Mouse (Mus musculus) gastrocnemius, postnatal 14 days (tissue): ENCODE data around the gene Hist1h2bb. TPM values are rescaled to one million over a fixed set of nuclear protein-coding genes. Genes with fewer than 3 reads are reported as not detected.
"Not testable (repeated sequence)": the region's sequence is repeated elsewhere in the genome, so short reads cannot be mapped to it uniquely, and the experiment has no call there.

ENCODE experiments used
- DNase-seq: peaks from one replicate; pipeline ENCODE4 v3.0.0; 2021; ENCODE audit warnings: mixed read lengths
- intact Hi-C: fragments of 180-260 bp; cut with DNase I; formaldehyde crosslinking; loops from one replicate; pipeline ENCODE4 v1.15.1; 2025; ENCODE audit warnings: low total_unique reads
- total RNA-seq, 2 experiments: library from RNA; stranded (reverse); gene quantifications; 2 replicates each; pipeline ENCODE4 v1.2.3; 2021

Gene Hist1h2bb
- total RNA-seq, 2 experiments from 2014 or later: 42.8 to 44.6 TPM

DNA sequence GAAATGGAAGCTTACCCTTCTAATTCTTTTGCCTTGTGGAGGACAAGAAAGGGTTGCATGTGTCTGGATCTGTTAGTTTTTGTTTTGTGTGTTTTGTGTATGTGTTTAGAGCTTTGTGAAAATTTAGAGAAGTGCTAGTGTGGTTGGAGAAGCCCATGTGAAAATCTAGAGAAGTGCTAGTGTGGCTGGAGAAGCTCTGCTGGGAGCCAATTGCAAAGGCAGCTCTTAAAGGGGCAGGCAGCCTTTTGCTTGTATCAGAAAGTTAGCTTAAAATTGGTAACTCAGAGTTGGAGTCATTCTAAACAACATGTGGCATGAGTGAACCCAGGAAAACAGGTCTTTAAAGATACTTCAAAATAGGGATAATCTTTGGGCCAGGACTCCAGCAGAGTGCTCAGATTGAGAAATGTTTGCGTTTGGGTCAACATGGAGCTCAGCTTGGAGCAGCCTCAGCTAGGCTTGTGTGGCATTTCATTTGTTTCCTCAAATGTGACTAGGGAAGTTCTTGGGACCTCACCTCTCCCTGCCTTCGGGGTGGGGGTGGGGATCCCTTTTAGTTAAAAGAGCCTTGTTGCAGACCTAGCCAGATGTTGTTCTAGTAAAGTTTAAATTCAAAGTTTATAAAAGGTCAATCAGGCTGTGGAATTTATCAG, 28.8 kb upstream of the Hist1h2bb start:
- intact Hi-C loops, DNase-seq: not testable (repeated sequence)

DNA sequence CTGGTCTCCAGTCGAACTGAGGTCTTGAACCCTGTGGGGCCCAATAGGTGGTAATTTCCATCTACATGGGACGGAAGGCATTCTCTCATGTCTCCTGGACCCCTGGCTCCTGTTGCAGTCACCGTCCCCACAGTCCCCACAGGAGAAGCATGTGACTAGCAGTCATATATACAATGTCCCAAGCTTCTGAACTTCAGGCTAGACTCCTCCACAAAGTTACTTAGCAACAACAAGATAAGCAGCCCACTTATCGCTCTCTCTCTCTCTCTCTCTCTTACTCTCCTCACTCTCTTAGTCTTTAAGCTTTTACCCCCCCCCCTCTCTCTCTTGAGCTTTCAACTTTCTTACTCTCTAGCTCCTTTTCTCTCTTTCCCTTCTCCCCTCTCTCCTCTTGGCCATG, 22.3 kb upstream of the Hist1h2bb start:
- intact Hi-C loops: no loop called here
- DNase-seq: no peak

DNA sequence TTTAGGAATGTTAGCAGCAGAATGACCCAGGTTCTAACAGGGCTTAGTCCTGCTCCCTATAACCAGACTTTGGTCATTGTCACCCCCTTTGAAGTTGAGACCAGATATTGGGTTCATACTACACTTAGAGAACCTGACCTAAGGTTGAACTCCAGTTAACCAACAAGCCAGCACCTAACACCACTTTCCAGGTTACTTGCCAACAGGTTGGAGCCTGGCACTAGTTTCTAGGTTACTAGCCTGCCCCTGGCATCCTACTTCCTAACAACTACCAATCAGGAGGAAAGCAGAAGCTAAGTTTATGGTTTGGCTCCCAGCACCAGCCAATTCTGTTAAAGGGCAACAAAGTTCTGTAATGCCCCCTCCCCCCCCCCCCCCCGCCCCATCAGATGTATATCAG, 21.3 kb upstream of the Hist1h2bb start:
- no peak for DNase-seq
- intact Hi-C loops: no loop called here

DNA sequence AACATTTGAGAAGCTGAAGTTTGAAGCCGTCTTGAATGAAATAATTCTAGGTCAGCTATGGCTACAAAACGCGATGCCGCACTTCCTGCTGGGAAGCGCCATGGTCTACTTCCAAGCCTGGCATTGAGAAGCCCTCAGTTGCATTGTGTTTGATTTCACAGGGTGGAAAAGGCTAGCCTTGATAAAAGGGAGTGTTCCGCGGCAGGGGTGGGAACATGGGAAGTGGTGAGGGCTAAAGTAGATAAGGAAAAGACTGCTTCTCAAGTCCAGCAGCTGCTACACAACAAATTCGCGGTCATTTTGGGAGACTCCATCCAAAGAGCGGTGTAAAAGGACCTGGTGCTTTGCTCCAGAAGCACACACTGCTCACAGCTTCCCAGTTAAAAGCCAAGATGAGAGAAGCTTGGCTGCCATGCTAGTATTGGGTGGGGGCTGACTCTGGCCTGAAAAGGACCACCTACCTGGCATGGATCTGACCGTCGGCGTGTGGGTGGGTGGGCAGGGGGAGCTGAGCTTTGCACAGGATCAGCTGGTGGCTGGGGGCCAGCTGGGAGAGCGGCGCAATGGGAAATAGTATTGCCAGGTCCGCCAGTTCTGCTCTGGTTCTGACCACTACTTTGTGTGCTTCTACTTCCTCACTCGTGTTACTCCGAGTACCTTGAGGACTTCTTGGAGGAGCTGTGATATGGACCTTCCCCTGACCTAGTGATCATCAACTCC, 17.9 kb upstream of the Hist1h2bb start:
- DNase-seq: no peak
- intact Hi-C loops: no loop called here

DNA sequence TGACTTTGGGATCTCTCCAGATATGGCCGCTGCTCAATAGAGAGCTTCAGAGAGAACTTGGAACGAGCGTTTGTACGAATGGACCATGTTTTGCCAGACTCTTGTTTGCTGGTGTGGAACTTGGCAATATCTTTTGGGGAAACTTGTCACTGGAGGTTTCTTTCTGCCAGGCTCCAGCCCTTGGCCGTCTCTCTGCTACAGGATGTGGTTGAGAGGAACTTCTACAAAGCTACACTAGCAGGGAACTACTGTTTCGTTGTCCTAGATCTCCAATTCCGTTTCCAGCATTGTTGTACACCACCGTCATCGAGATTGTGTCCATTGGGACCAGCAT, 17.4 kb upstream of the Hist1h2bb start:
- no peak for DNase-seq
- intact Hi-C loops: no loop called here

DNA sequence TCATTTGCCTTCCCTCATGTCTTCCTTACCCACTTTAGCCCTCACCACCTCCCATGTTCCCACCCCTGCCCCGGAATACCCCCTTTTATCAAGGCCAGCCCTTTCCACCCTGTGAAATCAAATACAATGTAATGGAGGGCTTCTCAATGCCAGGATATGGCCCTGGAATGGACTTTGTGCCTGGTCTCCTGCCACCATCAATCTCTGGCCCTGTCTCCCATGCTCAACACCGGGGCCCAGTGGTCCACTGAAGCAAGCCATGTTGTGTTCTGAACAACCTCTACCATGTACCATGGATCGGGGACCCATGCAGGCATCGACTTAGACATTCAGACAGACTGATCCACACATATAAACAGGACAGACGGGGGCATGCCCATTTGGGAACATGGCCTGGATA, 16.8 kb upstream of the Hist1h2bb start:
- intact Hi-C loops: no loop called here
- no peak for DNase-seq

DNA sequence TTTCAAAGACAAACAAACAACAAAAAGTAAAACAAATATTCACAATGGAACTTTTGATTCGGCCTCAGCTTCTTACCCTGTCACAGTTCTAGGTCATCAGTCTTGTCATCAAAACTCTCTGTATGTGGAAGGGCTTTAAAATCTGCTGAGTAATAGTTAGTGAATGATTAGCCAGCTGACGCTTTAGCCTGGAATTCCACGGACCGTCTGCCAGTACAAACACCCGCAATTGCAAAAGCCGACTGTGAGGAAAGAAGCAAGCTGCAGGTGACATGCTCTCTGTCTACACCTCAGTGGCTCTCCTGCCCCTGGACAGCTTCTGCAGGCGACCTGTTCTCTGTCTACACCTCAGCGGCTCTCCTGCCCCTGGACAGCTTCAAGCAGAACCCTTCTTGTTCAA, 16.1 kb upstream of the Hist1h2bb start:
- intact Hi-C loops: no loop called here
- DNase-seq: no peak

DNA sequence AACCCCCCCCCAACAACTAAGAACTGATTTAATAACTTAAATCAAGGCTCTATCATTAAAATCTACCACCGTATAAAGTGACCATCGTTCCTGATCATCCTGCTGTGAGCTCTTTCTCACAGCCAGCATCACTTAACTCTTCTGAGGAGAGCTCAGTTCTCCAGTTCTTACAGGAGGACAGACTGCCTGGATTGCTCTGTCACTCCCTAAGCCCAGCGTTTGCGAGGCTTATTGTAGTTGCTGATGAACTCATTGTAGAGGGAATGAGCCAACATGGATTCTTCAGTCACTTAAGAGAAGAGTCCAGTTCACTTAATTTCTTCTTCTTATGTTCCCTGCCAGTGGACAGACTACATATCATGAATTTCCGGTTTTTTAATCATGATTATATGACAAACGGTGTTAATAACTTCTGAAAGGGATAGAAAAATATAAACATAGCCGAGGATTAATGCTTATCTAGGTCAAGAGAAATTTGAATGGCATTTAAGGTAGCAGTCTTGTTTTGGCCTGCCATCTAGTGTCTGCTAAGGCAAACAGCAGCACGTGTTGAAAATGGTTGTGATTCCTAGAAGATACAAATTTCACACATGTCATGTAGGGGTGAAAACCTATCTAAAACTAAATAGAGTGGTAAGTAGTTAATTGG, 14.3 kb upstream of the Hist1h2bb start:
- no peak for DNase-seq
- intact Hi-C loops: loop anchor here (2.0 kb wide), 1 partner anchor 31 kb away; no protein-coding TSS in a partner anchor

DNA sequence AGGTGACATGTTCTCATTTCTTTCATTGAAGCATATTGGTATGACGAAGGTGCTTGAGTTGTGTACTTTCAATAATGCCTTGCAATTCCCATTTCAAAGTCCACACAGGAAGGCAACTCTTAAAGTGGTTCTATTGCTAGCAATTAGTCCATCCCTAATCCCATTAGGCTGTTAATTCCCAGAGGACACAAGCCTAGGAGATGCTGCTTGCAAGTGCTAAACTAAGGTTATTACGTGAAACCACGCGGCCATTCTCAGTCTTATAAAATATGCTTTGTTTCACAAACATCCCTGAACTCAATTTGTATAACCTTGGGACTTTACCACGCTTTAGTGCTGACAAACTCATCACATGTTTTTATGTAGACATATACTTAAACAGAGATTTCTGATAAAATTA, 9.4 kb upstream of the Hist1h2bb start:
- intact Hi-C loops: no loop called here
- DNase-seq: no peak

DNA sequence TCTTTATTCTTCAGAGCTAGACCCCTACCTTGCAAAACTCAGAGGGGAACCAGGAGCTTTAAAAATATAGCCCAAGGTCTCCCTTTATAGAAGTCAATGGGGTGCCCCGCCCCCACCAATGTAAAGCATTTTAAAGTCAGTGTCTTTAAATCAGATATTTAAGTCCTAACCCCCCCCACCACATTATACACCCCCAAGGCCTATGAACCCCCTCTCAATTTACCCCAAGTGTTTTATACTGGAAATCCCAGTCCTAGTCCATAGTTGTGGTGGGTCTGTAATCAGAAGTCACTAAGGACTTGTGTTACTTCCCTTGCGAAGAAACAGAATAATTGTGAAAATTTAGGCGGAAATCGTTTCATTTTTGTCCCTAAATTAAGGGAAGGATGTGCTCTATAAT, 8.5 kb upstream of the Hist1h2bb start:
- intact Hi-C loops: no loop called here
- no peak for DNase-seq

DNA sequence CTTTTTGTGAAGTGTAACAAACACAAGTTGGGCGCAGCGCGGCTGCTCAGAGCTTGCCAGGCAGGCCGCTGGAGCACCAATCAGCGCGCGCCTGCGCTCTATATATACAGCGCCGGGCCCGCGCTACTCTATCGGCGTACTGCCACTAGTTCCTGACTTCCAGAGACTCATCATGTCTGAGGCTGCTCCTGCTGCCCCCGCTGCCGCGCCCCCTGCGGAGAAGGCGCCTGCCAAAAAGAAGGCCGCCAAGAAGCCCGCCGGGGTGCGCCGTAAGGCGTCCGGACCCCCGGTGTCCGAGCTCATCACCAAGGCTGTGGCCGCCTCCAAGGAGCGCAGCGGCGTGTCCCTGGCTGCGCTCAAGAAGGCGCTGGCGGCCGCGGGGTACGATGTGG, 7.9 kb upstream of the Hist1h2bb start, which contains the start of gene Hist1h1c:
Gene Hist1h1c, plus strand, starts transcription at position 132 of the 392 bp plus-strand sequence.
- intact Hi-C loops: no loop called here

DNA sequence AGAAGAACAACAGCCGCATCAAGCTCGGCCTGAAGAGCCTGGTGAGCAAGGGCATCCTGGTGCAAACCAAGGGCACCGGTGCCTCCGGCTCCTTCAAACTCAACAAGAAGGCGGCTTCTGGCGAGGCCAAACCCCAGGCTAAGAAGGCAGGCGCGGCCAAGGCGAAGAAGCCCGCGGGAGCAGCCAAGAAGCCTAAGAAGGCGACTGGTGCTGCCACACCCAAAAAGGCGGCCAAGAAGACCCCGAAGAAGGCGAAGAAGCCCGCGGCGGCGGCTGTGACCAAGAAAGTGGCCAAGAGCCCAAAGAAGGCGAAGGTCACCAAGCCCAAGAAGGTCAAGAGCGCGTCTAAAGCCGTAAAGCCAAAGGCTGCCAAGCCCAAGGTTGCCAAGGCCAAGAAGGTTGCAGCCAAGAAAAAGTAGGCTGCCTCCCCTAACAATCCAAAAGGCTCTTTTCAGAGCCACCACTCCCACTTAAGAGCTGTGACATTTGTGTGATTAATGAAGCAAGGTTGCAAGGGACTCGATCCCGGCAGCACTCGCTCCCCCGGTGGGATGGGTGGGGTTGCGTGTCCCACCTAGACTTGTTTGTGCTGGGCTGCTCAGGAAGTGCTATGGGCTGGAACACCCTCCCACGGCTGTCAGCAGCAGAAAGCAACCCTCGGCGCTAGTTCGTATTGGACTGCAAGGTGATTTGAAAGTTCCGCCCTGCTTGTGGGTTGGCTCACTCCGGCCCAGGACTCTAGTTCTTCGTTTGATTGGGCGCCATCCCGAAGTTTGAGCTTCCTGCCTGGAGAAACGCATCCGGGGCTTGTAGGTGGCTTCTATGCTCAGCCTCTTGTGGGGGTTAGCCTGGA, 7.2 kb upstream of the Hist1h2bb start:
- intact Hi-C loops: no loop called here
- peak; percentile 91 for DNase-seq

More for the DNA sequence above, 7.9 kb upstream of the Hist1h2bb start, which contains the start of gene Hist1h1c:
- peak; percentile 86 for DNase-seq

DNA sequence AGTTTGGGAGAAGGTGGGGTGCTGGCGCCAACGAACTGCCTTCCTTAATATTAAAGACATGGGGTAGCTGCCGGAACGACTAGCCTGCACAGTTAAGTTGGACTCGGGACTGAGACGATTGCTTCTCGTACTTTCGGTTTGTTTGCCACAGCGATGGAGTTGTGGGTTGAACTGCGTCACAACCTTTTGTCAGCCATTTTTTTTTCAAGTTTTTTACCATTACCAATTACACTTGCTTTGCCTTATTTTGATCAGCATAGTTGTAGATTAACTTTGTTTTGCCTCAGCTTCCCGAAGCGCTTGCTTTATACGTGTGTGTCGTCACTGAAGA, 6.6 kb upstream of the Hist1h2bb start:
- intact Hi-C loops: no loop called here
- DNase-seq: no peak

DNA sequence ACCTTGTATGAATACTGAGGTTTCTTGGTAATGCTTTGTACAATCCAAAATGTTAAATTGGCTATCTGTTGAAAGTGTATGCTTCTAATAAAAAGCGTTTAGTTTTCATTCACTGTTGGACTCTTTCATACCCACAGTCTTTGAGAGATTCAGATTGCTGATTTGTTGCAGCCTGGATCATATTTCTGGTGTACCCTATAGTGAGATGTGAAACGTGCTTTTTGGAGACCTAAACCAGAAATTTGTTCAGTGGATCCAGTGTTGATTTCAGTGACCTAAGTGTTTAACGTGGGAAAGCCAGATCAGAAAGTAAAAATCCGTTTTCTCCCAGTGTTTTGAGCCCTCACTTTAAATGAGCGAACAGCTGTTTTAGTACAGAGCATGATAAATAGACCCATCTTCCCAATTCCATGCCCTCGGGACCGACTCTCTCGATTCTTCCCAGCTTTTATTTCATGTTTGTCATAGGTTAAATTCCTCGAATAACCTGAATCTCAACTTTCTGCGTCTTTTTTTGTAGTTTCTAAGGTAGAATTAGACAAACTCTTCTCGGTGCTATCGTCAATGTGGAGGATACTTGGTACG, 6.2 kb upstream of the Hist1h2bb start:
- intact Hi-C loops: no loop called here

DNA sequence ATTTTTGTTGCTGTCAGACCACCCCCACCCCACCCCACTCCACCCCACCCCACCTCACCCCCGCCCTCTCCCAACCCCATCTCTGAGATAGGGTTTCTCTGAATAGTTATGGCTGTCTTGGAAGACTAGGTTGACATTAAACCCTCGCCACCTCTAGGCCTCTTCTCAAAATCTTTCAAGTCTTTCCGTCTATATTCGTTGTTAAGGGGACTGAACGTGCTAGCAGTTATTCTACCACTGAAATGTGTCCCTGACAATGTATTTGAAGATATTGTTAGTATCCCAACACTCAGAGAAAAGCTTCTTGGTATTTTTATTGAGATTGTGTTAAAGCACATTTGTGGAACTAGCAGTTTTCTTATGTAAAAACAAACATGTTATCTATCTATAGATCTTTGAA, 5.6 kb upstream of the Hist1h2bb start:
- DNase-seq: no peak
- intact Hi-C loops: no loop called here

More for the DNA sequence above, 6.2 kb upstream of the Hist1h2bb start:
- no peak for DNase-seq

DNA sequence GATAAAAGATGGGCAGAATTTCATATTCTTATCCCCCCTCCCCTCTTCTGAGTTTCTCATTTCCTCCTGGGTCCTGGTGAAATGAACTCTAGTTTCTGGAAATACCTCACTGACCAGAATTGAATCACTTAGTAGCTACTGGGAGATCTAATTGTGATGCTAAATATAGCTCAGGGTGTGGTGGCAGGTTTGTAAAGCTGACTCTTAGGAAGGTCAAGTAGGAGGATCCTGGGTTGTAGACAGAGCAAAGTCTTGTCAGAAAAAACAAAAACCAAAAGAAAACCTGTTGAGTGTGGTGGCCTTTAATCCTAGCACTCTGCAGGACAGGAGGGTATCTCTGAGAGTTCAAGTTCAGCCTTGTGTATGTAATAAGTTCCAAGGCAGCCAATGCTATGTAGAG, 4.5 kb upstream of the Hist1h2bb start:
- no peak for DNase-seq

DNA sequence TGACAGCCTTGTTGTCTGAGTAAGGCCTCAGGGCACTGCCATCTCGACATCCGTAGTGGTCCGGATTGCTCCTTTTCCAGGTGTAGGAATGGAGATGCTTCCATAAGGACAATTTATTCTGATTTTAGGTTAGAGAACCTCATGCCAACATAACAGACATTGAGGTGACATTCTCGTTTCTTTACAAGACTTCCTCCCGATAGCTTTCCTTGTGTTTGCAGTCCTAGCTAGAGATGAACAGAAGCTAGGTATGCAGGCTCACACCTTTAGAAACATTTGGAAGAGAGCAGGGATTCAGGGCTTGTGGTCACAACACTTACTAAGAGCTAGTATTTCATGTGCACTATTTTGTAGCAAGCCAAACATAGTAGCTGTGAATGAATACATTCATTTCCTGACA, 3.3 kb upstream of the Hist1h2bb start:
- intact Hi-C loops: no loop called here
- no peak for DNase-seq

More for the DNA sequence above, 4.5 kb upstream of the Hist1h2bb start:
- intact Hi-C loops: no loop called here

DNA sequence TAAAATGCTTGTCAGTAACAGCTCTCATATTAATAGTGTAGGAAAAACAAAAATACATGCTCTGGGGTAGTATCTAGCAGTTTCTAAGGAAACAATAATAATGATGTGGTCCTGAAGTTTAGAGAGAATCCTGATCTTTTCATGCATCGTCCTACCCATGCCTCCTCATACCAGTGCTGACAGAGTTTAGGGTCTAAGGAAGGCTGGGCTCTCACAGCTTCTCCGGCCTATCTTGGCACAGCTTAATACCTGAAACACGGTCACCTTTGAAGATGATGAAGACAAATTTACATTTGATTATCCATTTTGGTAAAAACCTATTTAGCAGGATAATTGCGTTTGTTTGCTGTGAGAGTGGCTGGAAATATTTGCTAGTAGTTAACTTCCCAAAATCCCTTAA, 2.6 kb upstream of the Hist1h2bb start:
- intact Hi-C loops: no loop called here
- no peak for DNase-seq

DNA sequence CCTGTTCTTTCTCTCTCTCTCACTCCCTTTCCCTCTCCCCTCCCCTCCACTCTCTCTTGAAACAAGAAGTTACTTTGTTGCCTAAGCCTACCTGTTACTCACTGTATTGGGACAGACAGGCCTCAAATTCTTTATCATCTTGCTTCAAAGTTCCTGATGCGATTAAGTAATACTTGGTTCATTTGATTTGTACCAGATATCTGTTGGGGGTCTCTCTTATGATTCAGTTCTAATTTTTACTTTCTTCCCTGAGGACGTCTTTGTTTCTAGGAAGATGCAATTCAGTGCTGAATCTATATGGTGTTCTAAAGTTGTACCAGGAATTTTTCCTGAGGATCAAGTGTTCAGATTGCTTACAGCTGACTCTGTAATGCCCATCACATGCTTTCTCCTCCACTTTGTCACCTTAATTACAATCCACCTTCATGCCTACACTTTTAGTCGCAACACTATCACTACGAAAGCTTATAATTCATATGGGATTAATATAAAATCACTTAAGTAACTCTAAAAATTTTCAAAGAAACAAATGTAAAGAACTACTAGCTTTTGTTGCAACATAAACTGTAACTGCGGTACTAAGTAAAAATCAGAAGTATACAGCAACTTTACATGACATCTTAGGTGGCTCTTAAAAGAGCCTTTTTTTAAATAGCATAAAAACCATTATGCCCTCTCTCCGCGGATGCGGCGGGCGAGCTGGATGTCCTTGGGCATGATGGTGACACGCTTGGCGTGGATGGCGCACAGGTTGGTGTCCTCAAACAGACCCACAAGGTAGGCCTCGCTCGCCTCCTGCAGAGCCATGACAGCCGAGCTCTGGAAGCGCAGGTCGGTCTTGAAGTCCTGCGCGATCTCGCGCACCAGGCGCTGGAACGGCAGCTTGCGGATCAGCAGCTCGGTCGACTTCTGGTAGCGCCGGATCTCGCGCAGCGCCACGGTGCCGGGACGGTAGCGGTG, 1.8 kb upstream of the Hist1h2bb start:
- no peak for DNase-seq
- intact Hi-C loops: no loop called here
